Mouse (Mus musculus) cerebellum, postnatal 4 days (tissue): ENCODE measurements around the gene Rnf135.
"Not testable (repeated sequence)": the region's sequence is repeated elsewhere in the genome, so short reads cannot be mapped to it uniquely, and the experiment has no call there.

Experiments used
- DNase-seq, 2 experiments: peaks; one replicate each; pipeline ENCODE4 v3.0.0; 2022; ENCODE audit warnings: low spot score in 2 of 2, mixed read lengths in 1 of 2

The Rnf135 gene

GRCm38 (mm10) chr11:80183705-80184255 is at the start of gene Rnf135:
Gene Rnf135 (plus strand): TSS chr11:80183851.
- peak; percentile 72 to 85 for DNase-seq

- DNase-seq: no peak
Observed at GRCm38 (mm10) chr11:80134744-80135143, 48.9 kb upstream of the Rnf135 start.

- no peak for DNase-seq
Observed at GRCm38 (mm10) chr11:80135954-80136683, 47.5 kb upstream of the Rnf135 start.

GRCm38 (mm10) chr11:80136786-80137185 is 46.9 kb upstream of the Rnf135 start:
- no peak for DNase-seq

GRCm38 (mm10) chr11:80137773-80138172 is 45.9 kb upstream of the Rnf135 start:
- DNase-seq: no peak

DNA sequence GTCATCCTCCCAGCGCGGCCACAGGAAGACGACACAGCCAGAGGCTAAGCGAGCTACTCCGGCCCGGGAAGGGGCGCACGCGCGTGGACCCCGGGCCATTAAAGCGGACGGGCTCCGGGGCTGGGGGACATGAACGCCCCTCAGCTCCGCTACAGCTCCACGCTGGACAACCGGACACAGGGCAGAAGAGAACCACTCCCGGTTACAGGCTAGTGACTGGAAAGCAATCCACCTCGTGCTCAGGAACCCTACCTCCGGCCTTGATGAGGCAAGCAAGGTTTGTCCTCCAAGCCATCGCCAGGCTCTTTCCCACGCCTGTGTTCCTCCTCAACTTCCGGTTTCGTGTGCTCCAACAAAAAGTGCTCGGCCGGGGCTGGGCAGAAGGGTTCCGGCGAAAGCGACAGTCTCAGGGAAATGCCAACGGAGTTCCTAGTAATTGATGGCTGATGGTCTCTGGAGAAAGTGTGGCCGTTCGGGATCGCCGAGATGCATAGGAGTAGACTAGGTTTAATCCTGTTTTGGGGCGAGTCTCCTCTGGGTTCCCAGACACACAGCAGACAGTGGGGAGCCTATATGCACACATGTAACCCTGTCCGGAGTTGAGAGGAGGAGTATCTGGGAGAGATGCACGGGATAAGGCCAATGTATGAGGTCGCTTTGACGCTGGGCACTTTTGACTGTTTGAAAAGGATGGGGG is 41.7 kb upstream of the Rnf135 start, which contains the start of gene Tefm:
Tefm (minus strand) TSS at position 351 of the 697 bp plus-strand sequence.
- peak; percentile 74 to 85 for DNase-seq

GRCm38 (mm10) chr11:80142872-80143271 is 40.8 kb upstream of the Rnf135 start:
- DNase-seq: no peak

DNA sequence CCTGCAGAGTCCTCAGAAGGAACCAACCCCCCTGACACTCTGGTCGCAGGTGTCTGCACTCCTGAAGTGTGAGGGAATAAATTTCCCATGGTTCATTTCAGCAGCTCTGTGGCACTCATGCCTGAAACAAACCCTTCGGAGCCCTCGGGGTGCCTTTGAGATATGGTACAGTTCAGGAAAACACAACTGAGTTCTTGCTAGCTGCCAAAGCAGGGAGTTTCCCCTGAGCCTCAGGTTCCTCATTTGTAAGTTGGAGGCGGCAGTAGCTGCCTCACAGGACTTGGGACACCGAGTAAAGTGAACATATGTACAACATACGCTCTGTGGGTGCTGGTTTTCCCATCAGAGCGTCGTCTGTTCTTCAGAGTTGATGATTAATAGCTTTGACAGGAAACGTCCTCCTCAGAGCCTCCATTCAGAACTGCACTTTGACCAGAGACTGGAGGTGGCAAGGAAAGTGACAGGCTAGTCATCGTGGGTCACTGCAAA is 37.8 kb upstream of the Rnf135 start:
- no peak for DNase-seq

- DNase-seq: no peak
Observed at GRCm38 (mm10) chr11:80147748-80148147, 35.9 kb upstream of the Rnf135 start.

DNA sequence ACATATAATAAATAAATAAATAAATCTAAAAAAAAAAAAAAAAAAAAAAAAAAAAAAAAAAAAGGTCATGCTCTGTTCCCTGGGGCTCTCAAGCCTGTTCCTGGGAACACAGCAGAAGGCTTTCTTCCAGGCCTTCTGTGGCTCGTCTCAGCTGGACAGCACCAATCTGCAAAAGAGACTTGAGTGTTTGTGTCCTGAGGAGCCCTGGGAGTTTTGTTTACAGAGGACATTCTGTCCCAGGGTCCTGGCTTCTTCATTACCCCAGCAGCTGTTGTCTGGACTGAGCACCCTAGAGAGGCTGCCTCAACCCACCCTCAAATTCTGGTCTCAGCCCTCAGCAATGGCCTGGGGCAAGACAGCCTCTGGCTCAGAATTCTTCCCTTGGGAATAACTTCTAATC is 35.3 kb upstream of the Rnf135 start:
- no peak for DNase-seq

GRCm38 (mm10) chr11:80148974-80149373 is 34.7 kb upstream of the Rnf135 start:
- DNase-seq: not testable (repeated sequence)

DNA sequence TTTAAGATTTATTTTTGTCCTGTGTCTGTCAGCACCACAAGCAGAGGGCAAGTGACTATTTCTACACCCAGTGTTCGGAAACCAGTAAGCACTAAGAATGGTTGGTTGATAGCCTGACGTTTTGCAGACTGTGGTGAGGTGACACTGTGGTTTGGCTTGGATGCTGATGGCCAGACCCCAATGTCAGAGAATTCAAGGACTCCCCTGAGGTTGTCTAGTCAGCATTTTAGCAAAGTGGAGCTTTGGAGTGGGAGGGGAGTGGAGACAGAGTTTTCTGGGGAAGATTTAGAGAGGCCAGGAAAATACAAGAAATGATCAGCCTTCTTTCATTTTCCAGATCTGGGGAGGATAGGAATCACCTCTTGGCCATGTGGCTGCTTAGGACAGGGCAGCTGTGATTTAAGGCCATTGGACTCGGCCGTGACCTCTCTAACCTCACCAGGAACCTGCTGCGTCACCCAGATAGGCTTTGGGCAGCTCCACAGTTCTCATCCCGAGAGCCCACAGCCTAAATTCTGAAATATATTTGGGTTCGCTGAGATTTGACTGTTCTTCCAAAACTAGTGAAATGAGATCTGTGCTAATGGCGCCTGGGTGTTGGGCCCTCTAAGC is 34.1 kb upstream of the Rnf135 start:
- no peak for DNase-seq

GRCm38 (mm10) chr11:80150566-80150965 is 33.1 kb upstream of the Rnf135 start:
- no peak for DNase-seq

DNA sequence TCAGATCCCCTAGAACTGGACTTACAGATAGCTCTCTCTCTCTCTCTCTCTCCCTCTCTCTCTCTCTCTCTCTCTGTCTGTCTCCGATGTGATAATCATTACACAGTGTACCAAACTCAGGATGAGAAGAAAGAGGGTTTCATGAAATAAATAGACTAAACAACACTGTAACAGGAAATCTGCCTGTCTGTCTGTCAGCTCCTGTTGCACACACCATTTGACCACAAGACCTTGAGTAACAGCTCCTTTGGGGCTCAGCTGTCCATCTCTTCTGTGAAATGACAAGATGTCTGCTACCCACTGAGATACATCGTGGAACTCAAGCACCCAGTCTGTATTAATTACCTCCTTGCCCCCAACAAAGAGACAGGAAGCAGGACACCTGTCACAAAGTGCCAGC is 32.1 kb upstream of the Rnf135 start:
- DNase-seq: no peak

GRCm38 (mm10) chr11:80152376-80152775 is 31.3 kb upstream of the Rnf135 start:
- no peak for DNase-seq

DNA sequence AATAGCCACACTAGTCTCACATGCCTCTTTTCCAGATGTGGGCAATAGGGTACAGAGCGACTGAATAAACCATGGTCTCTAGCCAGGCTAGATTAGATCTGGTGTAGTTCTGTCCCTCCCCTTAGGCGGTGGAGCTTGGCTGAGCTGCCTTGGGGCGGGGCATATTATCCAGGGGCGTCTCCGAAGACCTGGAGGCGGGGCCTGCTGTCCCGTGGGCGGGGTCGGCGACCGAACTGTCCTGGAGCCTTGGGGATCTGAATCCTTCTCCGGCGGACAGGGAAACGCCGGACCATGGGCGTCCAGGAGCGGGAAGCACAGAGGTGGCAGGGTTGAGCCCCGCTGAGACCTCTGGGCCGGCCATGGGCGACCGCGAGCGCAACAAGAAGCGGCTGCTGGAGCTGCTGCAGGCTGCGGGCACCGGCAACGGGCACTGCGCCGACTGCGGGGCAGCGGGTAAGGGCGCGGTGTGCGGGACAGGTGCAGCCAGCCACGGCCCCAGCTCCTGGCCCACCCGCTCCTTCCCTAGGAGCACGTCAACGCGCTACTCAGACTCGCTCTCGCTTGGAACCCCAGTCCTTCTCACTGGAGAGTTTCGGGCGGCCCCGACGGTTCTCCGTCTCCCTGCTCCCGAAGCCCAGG is 29.7 kb upstream of the Rnf135 start, which contains the start of gene Adap2:
Adap2 (plus strand) TSS at position 249 of the 639 bp plus-strand sequence.
- DNase-seq: peak; percentile 48 to 57

- no peak for DNase-seq
Observed at GRCm38 (mm10) chr11:80154501-80154900, 29.1 kb upstream of the Rnf135 start.

GRCm38 (mm10) chr11:80155541-80155940 is 28.1 kb upstream of the Rnf135 start:
- DNase-seq: no peak

- no peak for DNase-seq
Observed at GRCm38 (mm10) chr11:80155961-80156360, 27.7 kb upstream of the Rnf135 start.

DNA sequence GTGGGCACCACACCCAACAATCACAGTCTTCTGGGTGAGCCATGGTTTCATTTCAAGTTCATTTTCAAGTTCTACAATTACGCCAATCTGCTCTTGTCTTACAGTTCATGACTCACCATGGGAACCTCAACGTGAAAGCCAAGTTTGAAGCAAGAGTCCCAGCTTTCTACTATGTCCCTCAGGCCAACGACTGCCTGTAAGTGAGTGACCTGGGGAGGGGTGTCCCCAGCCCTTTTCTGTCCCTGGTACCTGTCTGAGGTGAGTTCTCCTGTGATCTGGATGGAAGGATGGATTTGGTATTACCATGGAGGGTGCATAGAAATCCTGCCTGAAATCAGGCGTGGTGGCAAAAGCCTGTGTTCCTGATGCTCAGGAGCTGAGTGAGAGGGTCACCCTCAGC is 26.8 kb upstream of the Rnf135 start:
- no peak for DNase-seq

- DNase-seq: no peak
Observed at GRCm38 (mm10) chr11:80159018-80159417, 24.6 kb upstream of the Rnf135 start.

- DNase-seq: no peak
Observed at GRCm38 (mm10) chr11:80161041-80161440, 22.6 kb upstream of the Rnf135 start.
